Mouse (Mus musculus) hematopoietic stem cell, adult 5-6 weeks (primary cell): ENCODE measurements around the gene Sohlh2. TPM values are rescaled to one million over a fixed set of nuclear protein-coding genes. Genes with fewer than 3 reads are reported as not detected.
"Not testable (repeated sequence)": the region's sequence is repeated elsewhere in the genome, so short reads cannot be mapped to it uniquely, and the experiment has no call there.

Experiments used
- ATAC-seq, 2 experiments: fragments of 125-278 bp in 1 of 2; replicated peaks in 1 of 2; 2 replicates each; pipeline ENCODE4 v1.8.0; 2016 to 2017; ENCODE audit warnings: inconsistent platforms in 2 of 2, mild to moderate bottlenecking in 2 of 2, moderate number of reproducible peaks in 2 of 2, low read depth in 1 of 2, moderate TSS enrichment in 1 of 2; ENCODE audit not compliant: low FRiP score in 2 of 2, poor library complexity in 2 of 2, severe bottlenecking in 2 of 2, insufficient read depth in 1 of 2, low TSS enrichment in 1 of 2
- total RNA-seq: library from RNA; stranded (forward); fragments of 172-1452, 232-1000 nt; gene quantifications from 2 replicates; pipeline ENCODE4 v1.2.3, GENCODE M21; 2017

Gene Sohlh2
- total RNA-seq, 1 experiment from 2014 or later = not detected

GRCm38 (mm10) chr3:55195581-55196327 lies 13.9 kb downstream of the Sohlh2 start:
- no peak for ATAC-seq

- no peak for ATAC-seq
Measured at GRCm38 (mm10) chr3:55196328-55196710, 14.5 kb downstream of the Sohlh2 start.

GRCm38 (mm10) chr3:55203621-55204020 lies 21.8 kb downstream of the Sohlh2 start:
- not testable (repeated sequence) for ATAC-seq

- no peak for ATAC-seq
Measured at GRCm38 (mm10) chr3:55206413-55206812, 24.6 kb downstream of the Sohlh2 start.

- ATAC-seq = no peak; a peak in 1 of 4 replicates
Measured at GRCm38 (mm10) chr3:55207665-55208064, 25.8 kb downstream of the Sohlh2 start.

GRCm38 (mm10) chr3:55212254-55212653 lies 30.4 kb downstream of the Sohlh2 start:
- ATAC-seq = no peak

GRCm38 (mm10) chr3:55213785-55214184 lies 32.0 kb downstream of the Sohlh2 start:
- no peak for ATAC-seq

GRCm38 (mm10) chr3:55214413-55214812 lies 32.6 kb downstream of the Sohlh2 start:
- ATAC-seq = no peak

GRCm38 (mm10) chr3:55222502-55222901 lies 40.7 kb downstream of the Sohlh2 start:
- ATAC-seq = no peak

- ATAC-seq = no peak
Measured at GRCm38 (mm10) chr3:55223862-55224261, 42.0 kb downstream of the Sohlh2 start.

- peak; percentile 88 to 93 for ATAC-seq
Measured at GRCm38 (mm10) chr3:55226501-55227213, 44.8 kb downstream of the Sohlh2 start.

- peak; percentile 58 to 64; a peak in 3 of 4 replicates for ATAC-seq
Measured at GRCm38 (mm10) chr3:55227214-55227581, 45.4 kb downstream of the Sohlh2 start.

- ATAC-seq = no peak
Measured at GRCm38 (mm10) chr3:55241730-55242421, 60.0 kb downstream of the Sohlh2 start, which contains the start of gene Dclk1. Gene Dclk1 (plus strand): TSS chr3:55242364.

- ATAC-seq = peak in 1 of 2 experiments; percentile 42; a peak in 2 of 4 replicates
Measured at GRCm38 (mm10) chr3:55242422-55243055, 60.7 kb downstream of the Sohlh2 start.

GRCm38 (mm10) chr3:55243056-55243471 lies 61.2 kb downstream of the Sohlh2 start:
- ATAC-seq = no peak

- ATAC-seq = no peak
Measured at GRCm38 (mm10) chr3:55244087-55244486, 62.3 kb downstream of the Sohlh2 start.

GRCm38 (mm10) chr3:55246618-55247272 lies 64.9 kb downstream of the Sohlh2 start:
- ATAC-seq = no peak
